Mouse (Mus musculus): ENCODE data around the gene Mmp14. TPM values are rescaled to one million over a fixed set of nuclear protein-coding genes. Genes with fewer than 3 reads are reported as not detected.

Mmp14 gene
- polyA plus RNA-seq, 1 experiment from 2014 or later = 115 TPM

DNA sequence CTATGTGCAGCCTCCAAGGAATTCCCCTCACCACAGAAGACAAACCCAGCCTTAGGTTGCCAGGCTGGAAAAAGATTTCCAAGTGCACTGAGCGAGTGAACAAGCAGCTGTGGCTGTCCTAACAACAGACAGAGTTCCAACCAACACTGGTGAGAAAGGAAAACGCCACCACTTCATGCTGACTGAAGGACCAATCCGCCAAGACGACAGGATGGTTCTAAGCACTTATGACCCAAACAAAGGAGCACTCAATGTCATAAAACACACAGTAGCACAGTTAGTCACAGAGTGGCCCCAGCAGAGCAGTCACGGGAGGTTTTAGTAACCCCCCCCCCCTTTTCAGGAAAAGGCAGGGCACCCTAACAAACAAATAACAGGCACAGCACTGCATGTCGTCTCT is 40.6 kb upstream of the Mmp14 start:
- no peak overlapping the region for H3K4me2 ChIP-seq (ENCODE audit: low read length)
- H3K9me3 ChIP-seq (ENCODE audit: control insufficient read depth, low read length) = no peaks in the 10 kb centered on the region
- no peak overlapping the region for H3K27ac ChIP-seq (replicated peaks in 1 of 2; ENCODE audit: control insufficient read depth in 1 of 2, insufficient read depth in 1 of 2, low read depth in 2 of 2, low read length in 2 of 2)
- no peak overlapping the region for H3K4me3 ChIP-seq (ENCODE audit: control insufficient read depth in 1 of 2, insufficient read depth in 1 of 2, low read depth in 1 of 2, low read length in 2 of 2)
- no peaks in the 10 kb centered on the region for H3K36me3 ChIP-seq (ENCODE audit: control insufficient read depth, insufficient read depth, low read length)
- ATAC-seq (ENCODE audit: insufficient number of reproducible peaks, insufficient read depth, low FRiP score, low read depth) = no peak
- 61% methylated on average over 6 of the region's 6 CpGs for WGBS
- H3K27me3 ChIP-seq (ENCODE audit: control insufficient read depth, insufficient read depth, low read length) = no peaks in the 10 kb centered on the region
- no peak overlapping the region for H3K9ac ChIP-seq (ENCODE audit: low read length)
- H3K4me1 ChIP-seq (ENCODE audit: control insufficient read depth in 2 of 2, insufficient read depth in 2 of 2, low read length in 2 of 2) = no peaks in the 10 kb centered on the region

GRCm38 (mm10) chr14:54393794-54394193 is 37.6 kb upstream of the Mmp14 start:
- H3K4me2 ChIP-seq (ENCODE audit: low read length) = no peak overlapping the region
- no peaks in the 10 kb centered on the region for H3K27me3 ChIP-seq (ENCODE audit: control insufficient read depth, insufficient read depth, low read length)
- peaks cover 0 to 3% of the 10 kb centered on the region in 2 experiments; a peak in 1 of 4 replicates for H3K4me1 ChIP-seq (ENCODE audit: control insufficient read depth in 2 of 2, insufficient read depth in 2 of 2, low read length in 2 of 2)
- no peak for ATAC-seq (ENCODE audit: insufficient number of reproducible peaks, insufficient read depth, low FRiP score, low read depth)
- no peak overlapping the region for H3K9ac ChIP-seq (ENCODE audit: low read length)
- no peak overlapping the region for H3K4me3 ChIP-seq (ENCODE audit: control insufficient read depth in 1 of 2, insufficient read depth in 1 of 2, low read depth in 1 of 2, low read length in 2 of 2)
- H3K27ac ChIP-seq (replicated peaks in 1 of 2; ENCODE audit: control insufficient read depth in 1 of 2, insufficient read depth in 1 of 2, low read depth in 2 of 2, low read length in 2 of 2) = no peak overlapping the region
- H3K36me3 ChIP-seq (ENCODE audit: control insufficient read depth, insufficient read depth, low read length) = no peaks in the 10 kb centered on the region
- no peaks in the 10 kb centered on the region for H3K9me3 ChIP-seq (ENCODE audit: control insufficient read depth, low read length)
- WGBS = 71% methylated on average over 3 of the region's 3 CpGs

DNA sequence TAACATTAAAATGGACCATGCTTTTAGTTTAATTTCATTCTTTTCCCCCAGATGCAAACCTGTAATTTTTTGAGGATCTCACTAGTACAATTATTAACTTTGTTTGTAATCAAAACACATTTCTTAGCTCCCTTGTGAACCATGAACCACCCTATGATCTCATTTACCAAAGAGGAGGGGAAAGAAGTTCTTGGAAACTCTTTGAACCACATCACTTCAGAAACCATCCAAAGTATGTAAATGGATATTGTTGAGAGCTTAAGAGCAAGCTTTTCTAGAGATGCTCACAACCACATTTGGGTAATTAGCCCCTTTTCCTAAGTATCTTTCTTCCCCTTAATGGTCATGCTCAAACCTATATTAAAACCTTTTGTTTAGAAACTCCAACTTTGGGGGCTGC is 37.1 kb upstream of the Mmp14 start:
- H3K9ac ChIP-seq (ENCODE audit: low read length) = no peak overlapping the region
- H3K9me3 ChIP-seq (ENCODE audit: control insufficient read depth, low read length) = no peaks in the 10 kb centered on the region
- H3K27ac ChIP-seq (replicated peaks in 1 of 2; ENCODE audit: control insufficient read depth in 1 of 2, insufficient read depth in 1 of 2, low read depth in 2 of 2, low read length in 2 of 2) = no peak overlapping the region
- no peak for ATAC-seq (ENCODE audit: insufficient number of reproducible peaks, insufficient read depth, low FRiP score, low read depth)
- no peaks in the 10 kb centered on the region for H3K36me3 ChIP-seq (ENCODE audit: control insufficient read depth, insufficient read depth, low read length)
- peaks cover 0 to 3% of the 10 kb centered on the region in 2 experiments; a peak in 1 of 4 replicates for H3K4me1 ChIP-seq (ENCODE audit: control insufficient read depth in 2 of 2, insufficient read depth in 2 of 2, low read length in 2 of 2)
- H3K4me3 ChIP-seq (ENCODE audit: control insufficient read depth in 1 of 2, insufficient read depth in 1 of 2, low read depth in 1 of 2, low read length in 2 of 2) = no peak overlapping the region
- H3K4me2 ChIP-seq (ENCODE audit: low read length) = no peak overlapping the region
- no peaks in the 10 kb centered on the region for H3K27me3 ChIP-seq (ENCODE audit: control insufficient read depth, insufficient read depth, low read length)

DNA sequence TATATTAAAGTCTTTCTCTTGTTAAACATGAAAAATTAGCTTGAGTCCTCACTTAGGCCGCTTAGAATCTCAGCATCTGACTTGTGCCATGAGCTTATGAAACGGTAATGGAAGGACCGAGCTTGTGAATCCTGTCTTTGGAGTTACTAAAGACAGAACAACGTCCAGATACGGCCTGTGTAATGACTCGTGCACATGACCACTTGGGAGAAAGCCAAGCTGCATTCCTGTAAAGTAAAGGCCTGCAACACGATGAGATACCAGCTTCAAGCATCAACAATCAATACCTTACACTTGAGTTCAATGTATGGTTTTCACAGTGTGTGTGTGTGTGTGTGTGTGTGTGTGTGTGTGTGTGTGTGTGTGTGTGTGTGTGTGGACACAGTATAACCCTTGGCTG is 34.7 kb upstream of the Mmp14 start:
- Histone ChIP-seq H3K4me2 (ENCODE audit: low read length) (no peak overlapping the region), H3K4me3 (ENCODE audit: control insufficient read depth in 1 of 2, insufficient read depth in 1 of 2, low read depth in 1 of 2, low read length in 2 of 2) (no peak overlapping the region), H3K36me3 (ENCODE audit: control insufficient read depth, insufficient read depth, low read length) (no peaks in the 10 kb centered on the region), H3K9ac (ENCODE audit: low read length) (no peak overlapping the region), H3K27ac (replicated peaks in 1 of 2; ENCODE audit: control insufficient read depth in 1 of 2, insufficient read depth in 1 of 2, low read depth in 2 of 2, low read length in 2 of 2) (no peak overlapping the region), H3K4me1 (ENCODE audit: control insufficient read depth in 2 of 2, insufficient read depth in 2 of 2, low read length in 2 of 2) (peaks cover 0 to 3% of the 10 kb centered on the region in 2 experiments; a peak in 1 of 4 replicates), H3K9me3 (ENCODE audit: control insufficient read depth, low read length) (no peaks in the 10 kb centered on the region), H3K27me3 (ENCODE audit: control insufficient read depth, insufficient read depth, low read length) (no peaks in the 10 kb centered on the region)
- ATAC-seq (ENCODE audit: insufficient number of reproducible peaks, insufficient read depth, low FRiP score, low read depth) = no peak
- 33% methylated on average over 7 of the region's 7 CpGs for WGBS

DNA sequence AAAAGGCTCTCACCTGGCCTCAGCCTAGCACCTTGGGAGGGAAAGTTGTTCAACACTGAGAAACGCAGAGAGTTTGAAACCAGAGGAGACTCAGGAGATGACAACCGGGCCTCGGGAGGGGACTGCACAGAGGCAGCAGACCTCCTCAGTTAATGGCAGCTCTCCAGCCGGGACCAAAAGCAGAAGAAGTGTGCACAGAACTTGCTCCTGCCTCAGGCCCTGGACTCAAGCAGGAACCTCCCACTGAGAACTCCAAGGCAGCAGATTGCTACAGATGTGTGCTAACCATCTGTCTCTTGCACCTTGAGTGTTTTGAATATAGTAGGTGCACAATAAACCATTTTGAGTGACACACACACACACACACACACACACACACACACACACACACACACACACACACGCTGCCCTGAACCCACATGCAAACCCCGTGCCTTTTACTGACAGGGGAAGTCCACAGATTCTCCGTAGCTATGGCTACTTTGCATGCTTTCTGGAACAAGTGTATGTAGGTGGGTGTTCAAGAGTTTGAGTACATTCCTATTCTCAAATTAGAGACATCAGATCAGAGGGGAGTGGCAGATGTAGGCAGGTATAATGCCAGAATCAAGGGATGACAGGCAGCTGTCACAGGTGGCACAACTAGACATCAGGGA is 33.4 kb upstream of the Mmp14 start:
- ATAC-seq (ENCODE audit: insufficient number of reproducible peaks, insufficient read depth, low FRiP score, low read depth) = no peak
- H3K27me3 ChIP-seq (ENCODE audit: control insufficient read depth, insufficient read depth, low read length) = no peaks in the 10 kb centered on the region
- WGBS = 77% methylated on average over 7 of the region's 7 CpGs
- H3K27ac ChIP-seq (replicated peaks in 1 of 2; ENCODE audit: control insufficient read depth in 1 of 2, insufficient read depth in 1 of 2, low read depth in 2 of 2, low read length in 2 of 2) = no peak overlapping the region
- H3K9me3 ChIP-seq (ENCODE audit: control insufficient read depth, low read length) = no peaks in the 10 kb centered on the region
- no peak overlapping the region for H3K9ac ChIP-seq (ENCODE audit: low read length)
- no peak overlapping the region for H3K4me2 ChIP-seq (ENCODE audit: low read length)
- no peaks in the 10 kb centered on the region for H3K36me3 ChIP-seq (ENCODE audit: control insufficient read depth, insufficient read depth, low read length)
- no peak overlapping the region for H3K4me3 ChIP-seq (ENCODE audit: control insufficient read depth in 1 of 2, insufficient read depth in 1 of 2, low read depth in 1 of 2, low read length in 2 of 2)
- peaks cover 0 to 3% of the 10 kb centered on the region in 2 experiments; a peak in 1 of 4 replicates for H3K4me1 ChIP-seq (ENCODE audit: control insufficient read depth in 2 of 2, insufficient read depth in 2 of 2, low read length in 2 of 2)

DNA sequence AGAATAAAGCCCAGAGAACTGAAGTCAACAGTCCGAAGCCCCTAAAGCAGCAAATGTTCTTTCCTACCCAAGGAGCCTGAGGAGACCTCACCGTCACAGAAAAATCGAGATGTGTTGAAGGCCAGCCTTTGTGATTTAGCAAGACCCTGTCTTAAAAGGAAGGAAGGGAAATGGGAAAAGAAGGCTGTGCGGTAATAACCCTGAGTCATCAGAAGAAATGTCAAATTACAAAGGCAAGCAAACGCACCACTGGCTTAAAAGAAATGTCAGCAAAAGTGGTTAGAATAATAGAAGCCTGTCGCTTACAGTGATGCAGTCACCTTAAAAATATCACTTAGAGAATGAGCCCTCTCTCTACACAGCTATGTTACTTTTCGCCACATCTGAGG is 32.9 kb upstream of the Mmp14 start:
- Histone ChIP-seq H3K4me3 (ENCODE audit: control insufficient read depth in 1 of 2, insufficient read depth in 1 of 2, low read depth in 1 of 2, low read length in 2 of 2) (no peak overlapping the region), H3K4me2 (ENCODE audit: low read length) (no peak overlapping the region), H3K36me3 (ENCODE audit: control insufficient read depth, insufficient read depth, low read length) (no peaks in the 10 kb centered on the region), H3K4me1 (ENCODE audit: control insufficient read depth in 2 of 2, insufficient read depth in 2 of 2, low read length in 2 of 2) (peaks cover 0 to 3% of the 10 kb centered on the region in 2 experiments; a peak in 1 of 4 replicates), H3K27me3 (ENCODE audit: control insufficient read depth, insufficient read depth, low read length) (no peaks in the 10 kb centered on the region), H3K27ac (replicated peaks in 1 of 2; ENCODE audit: control insufficient read depth in 1 of 2, insufficient read depth in 1 of 2, low read depth in 2 of 2, low read length in 2 of 2) (no peak overlapping the region; a peak in 1 of 4 replicates), H3K9me3 (ENCODE audit: control insufficient read depth, low read length) (no peaks in the 10 kb centered on the region), H3K9ac (ENCODE audit: low read length) (no peak overlapping the region)
- no peak for ATAC-seq (ENCODE audit: insufficient number of reproducible peaks, insufficient read depth, low FRiP score, low read depth)
- WGBS = 70% methylated on average over 7 of the region's 7 CpGs

GRCm38 (mm10) chr14:54398921-54399382 is 32.5 kb upstream of the Mmp14 start:
- no peak overlapping the region for H3K9ac ChIP-seq (ENCODE audit: low read length)
- H3K9me3 ChIP-seq (ENCODE audit: control insufficient read depth, low read length) = no peaks in the 10 kb centered on the region
- H3K36me3 ChIP-seq (ENCODE audit: control insufficient read depth, insufficient read depth, low read length) = no peaks in the 10 kb centered on the region
- H3K4me1 ChIP-seq (ENCODE audit: control insufficient read depth in 2 of 2, insufficient read depth in 2 of 2, low read length in 2 of 2) = peaks cover 0 to 3% of the 10 kb centered on the region in 2 experiments; a peak in 1 of 4 replicates
- H3K27ac ChIP-seq (replicated peaks in 1 of 2; ENCODE audit: control insufficient read depth in 1 of 2, insufficient read depth in 1 of 2, low read depth in 2 of 2, low read length in 2 of 2) = no peak overlapping the region; a peak in 1 of 4 replicates
- H3K4me2 ChIP-seq (ENCODE audit: low read length) = no peak overlapping the region
- no peak overlapping the region for H3K4me3 ChIP-seq (ENCODE audit: control insufficient read depth in 1 of 2, insufficient read depth in 1 of 2, low read depth in 1 of 2, low read length in 2 of 2)
- H3K27me3 ChIP-seq (ENCODE audit: control insufficient read depth, insufficient read depth, low read length) = no peaks in the 10 kb centered on the region
- 66% methylated on average over 8 of the region's 8 CpGs for WGBS
- ATAC-seq (ENCODE audit: insufficient number of reproducible peaks, insufficient read depth, low FRiP score, low read depth) = no peak

GRCm38 (mm10) chr14:54401723-54402122 is 29.7 kb upstream of the Mmp14 start:
- Histone ChIP-seq H3K9ac (ENCODE audit: low read length) (no peak overlapping the region), H3K36me3 (ENCODE audit: control insufficient read depth, insufficient read depth, low read length) (no peaks in the 10 kb centered on the region), H3K4me3 (ENCODE audit: control insufficient read depth in 1 of 2, insufficient read depth in 1 of 2, low read depth in 1 of 2, low read length in 2 of 2) (no peak overlapping the region), H3K27me3 (ENCODE audit: control insufficient read depth, insufficient read depth, low read length) (no peaks in the 10 kb centered on the region), H3K4me1 (ENCODE audit: control insufficient read depth in 2 of 2, insufficient read depth in 2 of 2, low read length in 2 of 2) (no peaks in the 10 kb centered on the region; a peak in 1 of 4 replicates), H3K27ac (replicated peaks in 1 of 2; ENCODE audit: control insufficient read depth in 1 of 2, insufficient read depth in 1 of 2, low read depth in 2 of 2, low read length in 2 of 2) (no peak overlapping the region), H3K4me2 (ENCODE audit: low read length) (no peak overlapping the region), H3K9me3 (ENCODE audit: control insufficient read depth, low read length) (no peaks in the 10 kb centered on the region)
- 74% methylated on average over 3 of the region's 3 CpGs for WGBS
- no peak for ATAC-seq (ENCODE audit: insufficient number of reproducible peaks, insufficient read depth, low FRiP score, low read depth)

Measured in heart, embryonic 14.5 days (tissue).